Mouse (Mus musculus): ENCODE measurements at regions not wholly inside any gene's neighbourhood (a gene's known extent, or its start where the extent isn't known, plus 50 kb on each side); places are given as distances from the start of the nearest gene placed in this dataset.
"Not testable (repeated sequence)": the region's sequence is repeated elsewhere in the genome, so short reads cannot be mapped to it uniquely, and the experiment has no call there.

GRCm38 (mm10) chr5:108903134-108903923, 50.9 kb upstream of the Vmn2r9 start:
- 2% methylated on average over 43 of the region's 65 CpGs for WGBS
- not testable (repeated sequence) for H3K4me1 ChIP-seq (ENCODE audit: control insufficient read depth, insufficient read depth, low read length); H3K4me3 ChIP-seq (replicated peaks; ENCODE audit: extremely low read depth, low read depth, low read length)
- DNase-seq: peak; percentile 57

Measured in lung, adult 2 months (tissue).